Mouse (Mus musculus) megakaryocyte, embryonic 14.5 days (primary cell): ENCODE results near the gene Fndc11. TPM values are rescaled to one million over a fixed set of nuclear protein-coding genes. Genes with fewer than 3 reads are reported as not detected.
A peak's percentile ranks its signal among the peaks of the same experiment; 100 is the strongest.

ENCODE experiments used
- H3K27me3 ChIP-seq: replicated peaks from 2 replicates; pipeline ENCODE3; 2012; ENCODE audit warnings: inconsistent platforms
- H3K36me3 ChIP-seq: replicated peaks from 2 replicates; pipeline ENCODE3; 2012; ENCODE audit warnings: low read length, inconsistent platforms, mixed read lengths
- H3K4me1 ChIP-seq: 2 replicates; pipeline ENCODE4 v1.6.1; 2012; ENCODE audit warnings: inconsistent platforms
- H3K4me3 ChIP-seq: replicated peaks from 2 replicates; pipeline ENCODE3; 2012; ENCODE audit warnings: moderate library complexity, mild to moderate bottlenecking, inconsistent platforms
- H3K9me3 ChIP-seq: 2 replicates; pipeline ENCODE4 v1.6.1; 2012; ENCODE audit warnings: inconsistent platforms
- FLI1 ChIP-seq: IDR thresholded peaks from 2 replicates; pipeline ENCODE4 v1.6.1; 2012; ENCODE audit warnings: low read length, inconsistent platforms, mixed read lengths
- GATA1 ChIP-seq: IDR thresholded peaks from 3 replicates; pipeline ENCODE4 v1.6.1; 2012; ENCODE audit warnings: mixed read lengths, low read length, inconsistent platforms, borderline replicate concordance
- polyA plus RNA-seq: library from polyadenylated mRNA; stranded (reverse); fragments of >175 nt; gene quantifications from 2 replicates; pipeline ENCODE4 v1.2.3, GENCODE M21; 2012; ENCODE audit warnings: low replicate concordance; ENCODE audit not compliant: insufficient read depth

Gene Fndc11
- polyA plus RNA-seq, 1 experiment, result not detected

- peaks cover 30% of the 10 kb centered on the region for H3K27me3 ChIP-seq
These were observed 26.8 kb upstream of the Fndc11 start for GRCm38 (mm10) chr2:181193044-181193443.

GRCm38 (mm10) chr2:181196628-181197300, 23.0 kb upstream of the Fndc11 start:
- H3K27me3 ChIP-seq, result peaks cover 62% of the 10 kb centered on the region
- TF ChIP-seq FLI1, result no peak
- no peak for TF ChIP-seq GATA1
- H3K4me3 ChIP-seq, result no peak overlapping the region
- no peaks in the 10 kb centered on the region for H3K9me3 ChIP-seq
- no peaks in the 10 kb centered on the region for H3K36me3 ChIP-seq
- H3K4me1 ChIP-seq, result no peaks in the 10 kb centered on the region; the same call in 1 of the 2 replicates

More at GRCm38 (mm10) chr2:181193044-181193443, 26.8 kb upstream of the Fndc11 start:
- TF ChIP-seq GATA1, result no peak
- H3K9me3 ChIP-seq, result no peaks in the 10 kb centered on the region
- H3K4me3 ChIP-seq, result no peak overlapping the region
- peaks cover 13% of the 10 kb centered on the region for H3K36me3 ChIP-seq
- H3K4me1 ChIP-seq, result peaks cover 14% of the 10 kb centered on the region

GRCm38 (mm10) chr2:181201606-181202005, 18.2 kb upstream of the Fndc11 start:
- no peaks in the 10 kb centered on the region for H3K36me3 ChIP-seq
- TF ChIP-seq FLI1 (no peak), GATA1 (no peak)
- H3K27me3 ChIP-seq, result peaks cover 90% of the 10 kb centered on the region
- H3K4me1 ChIP-seq, result peaks cover 6% of the 10 kb centered on the region; the same call in 1 of the 2 replicates
- no peak overlapping the region for H3K4me3 ChIP-seq
- no peaks in the 10 kb centered on the region for H3K9me3 ChIP-seq

- TF ChIP-seq GATA1, result no peak
- no peak for TF ChIP-seq FLI1
- H3K4me1 ChIP-seq, result peaks cover 6% of the 10 kb centered on the region; the same call in 1 of the 2 replicates
- H3K9me3 ChIP-seq, result no peaks in the 10 kb centered on the region
- H3K36me3 ChIP-seq, result no peaks in the 10 kb centered on the region
- H3K4me3 ChIP-seq, result no peak within 1 kb of the TSS
- peaks cover 91% of the 10 kb centered on the region for H3K27me3 ChIP-seq
These were observed 17.4 kb upstream of the Fndc11 start, which contains the start of gene Ptk6 for GRCm38 (mm10) chr2:181202422-181202821. TSS of gene Ptk6 (minus strand) at chr2:181202789.

GRCm38 (mm10) chr2:181202886-181203285, 16.9 kb upstream of the Fndc11 start:
- TF ChIP-seq GATA1 (no peak), FLI1 (no peak)
- H3K36me3 ChIP-seq, result no peaks in the 10 kb centered on the region
- no peak overlapping the region for H3K4me3 ChIP-seq
- no peaks in the 10 kb centered on the region for H3K9me3 ChIP-seq
- H3K27me3 ChIP-seq, result peaks cover 93% of the 10 kb centered on the region
- H3K4me1 ChIP-seq, result peaks cover 6% of the 10 kb centered on the region; the same call in 1 of the 2 replicates

DNA sequence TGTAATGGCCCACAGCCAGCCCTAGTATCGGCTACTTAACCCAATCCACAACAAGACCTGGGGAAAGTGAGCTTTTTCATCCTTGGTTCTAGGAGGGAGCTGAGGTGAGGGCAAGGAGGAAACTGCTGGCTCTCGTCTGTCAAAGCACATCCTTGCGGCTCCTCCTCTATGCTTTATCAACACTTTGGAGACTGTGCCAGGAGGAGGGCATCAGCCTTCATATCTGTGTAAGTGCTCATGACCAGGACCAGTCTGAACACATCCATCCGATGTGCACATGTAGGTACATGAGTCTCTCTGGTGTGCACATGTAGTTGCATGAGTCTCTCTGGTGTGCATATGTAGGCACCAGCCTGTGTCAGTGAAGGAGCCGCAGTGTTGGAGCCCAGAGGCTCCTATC, 14.1 kb upstream of the Fndc11 start:
- no peak overlapping the region for H3K4me3 ChIP-seq
- no peaks in the 10 kb centered on the region for H3K36me3 ChIP-seq
- peaks cover 91% of the 10 kb centered on the region for H3K27me3 ChIP-seq
- TF ChIP-seq FLI1 (no peak), GATA1 (no peak)
- H3K4me1 ChIP-seq, result peaks cover 6% of the 10 kb centered on the region; the same call in 1 of the 2 replicates
- no peaks in the 10 kb centered on the region for H3K9me3 ChIP-seq

- Histone ChIP-seq H3K4me1 (peaks cover 6% of the 10 kb centered on the region; the same call in 1 of the 2 replicates), H3K4me3 (no peak overlapping the region), H3K27me3 (peaks cover 91% of the 10 kb centered on the region), H3K36me3 (no peaks in the 10 kb centered on the region), H3K9me3 (no peaks in the 10 kb centered on the region)
- TF ChIP-seq GATA1, result no peak
These were observed 13.7 kb upstream of the Fndc11 start for GRCm38 (mm10) chr2:181206118-181206517.

DNA sequence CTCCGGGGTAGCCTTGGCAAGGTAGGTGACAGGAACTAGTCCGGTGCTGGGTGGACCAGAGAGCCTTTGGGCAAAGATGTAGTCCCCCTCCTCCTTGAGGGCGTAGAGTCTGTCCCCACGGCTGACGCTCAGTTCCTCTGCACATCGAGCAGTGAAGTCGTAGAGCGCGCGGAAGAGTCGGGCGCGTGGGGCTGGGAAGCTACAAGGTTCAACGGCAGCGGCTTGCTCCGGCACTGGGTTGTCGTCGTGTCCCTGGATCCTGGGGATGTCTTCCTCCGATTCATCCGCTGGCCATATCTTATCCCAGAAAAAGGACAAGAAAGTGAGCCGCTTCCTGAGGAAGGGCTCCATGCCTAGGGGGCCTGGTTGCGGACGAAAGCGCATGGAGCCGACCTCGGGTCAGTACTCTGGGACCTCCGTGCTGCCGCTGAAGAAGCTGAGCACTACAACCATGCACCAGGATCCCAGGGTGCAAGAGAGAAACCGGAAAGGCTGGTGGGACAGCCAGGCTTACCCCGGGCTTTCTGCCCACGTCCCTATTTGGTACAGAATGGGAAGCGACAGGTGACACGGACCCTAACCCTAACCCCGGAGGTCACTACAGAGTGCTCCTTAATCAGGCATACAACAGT, 7.3 kb upstream of the Fndc11 start:
- TF ChIP-seq GATA1, result no peak
- no peak for TF ChIP-seq FLI1
- Histone ChIP-seq H3K4me1 (peaks cover 18% of the 10 kb centered on the region), H3K27me3 (peaks cover 71% of the 10 kb centered on the region), H3K4me3 (peak overlapping the region; percentile 85), H3K36me3 (no peaks in the 10 kb centered on the region), H3K9me3 (no peaks in the 10 kb centered on the region)

- peak within 1 kb of the TSS; percentile 85 for H3K4me3 ChIP-seq
- H3K27me3 ChIP-seq, result peaks cover 65% of the 10 kb centered on the region
These were observed 6.8 kb upstream of the Fndc11 start, which contains the start of gene Srms for GRCm38 (mm10) chr2:181213021-181213445. TSS of gene Srms (minus strand) at chr2:181213185.

GRCm38 (mm10) chr2:181216037-181216436, 3.8 kb upstream of the Fndc11 start:
- no peaks in the 10 kb centered on the region for H3K9me3 ChIP-seq
- H3K36me3 ChIP-seq, result no peaks in the 10 kb centered on the region
- TF ChIP-seq FLI1 (no peak), GATA1 (no peak)
- no peak overlapping the region for H3K4me3 ChIP-seq
- peaks cover 61% of the 10 kb centered on the region for H3K27me3 ChIP-seq
- H3K4me1 ChIP-seq, result peaks cover 40% of the 10 kb centered on the region

More at GRCm38 (mm10) chr2:181213021-181213445, 6.8 kb upstream of the Fndc11 start, which contains the start of gene Srms:
- Histone ChIP-seq H3K4me1 (peaks cover 18% of the 10 kb centered on the region), H3K36me3 (no peaks in the 10 kb centered on the region), H3K9me3 (no peaks in the 10 kb centered on the region)
- TF ChIP-seq FLI1 (no peak), GATA1 (no peak)
